Mouse (Mus musculus) c-Kit-positive CD71-positive TER-119-positive erythroid progenitor cells, embryonic 14.5 days (primary cell): ENCODE data around the gene Pdlim4.
"Not testable (repeated sequence)": the region's sequence is repeated elsewhere in the genome, so short reads cannot be mapped to it uniquely, and the experiment has no call there.

Experiments used
- DNase-seq: peaks from one replicate; pipeline ENCODE4 v3.0.0-alpha.2; 2013; ENCODE audit warnings: low spot score

Gene Pdlim4

GRCm38 (mm10) chr11:54016051-54016450 lies 52.8 kb downstream of the Pdlim4 start:
- no peak for DNase-seq

GRCm38 (mm10) chr11:54012961-54013360 lies 55.9 kb downstream of the Pdlim4 start:
- no peak for DNase-seq

- DNase-seq: no peak
These were observed 57.6 kb downstream of the Pdlim4 start for GRCm38 (mm10) chr11:54011255-54011654.

- no peak for DNase-seq
These were observed 60.3 kb downstream of the Pdlim4 start for GRCm38 (mm10) chr11:54008416-54008920.

- no peak for DNase-seq
These were observed 61.1 kb downstream of the Pdlim4 start for GRCm38 (mm10) chr11:54007717-54008116.

- DNase-seq: no peak
These were observed 61.9 kb downstream of the Pdlim4 start for GRCm38 (mm10) chr11:54006901-54007300.

- DNase-seq: not testable (repeated sequence)
These were observed 62.5 kb downstream of the Pdlim4 start for GRCm38 (mm10) chr11:54006362-54006761.
